Mouse (Mus musculus): Measurements from ENCODE around the gene Tmub2.

DNA sequence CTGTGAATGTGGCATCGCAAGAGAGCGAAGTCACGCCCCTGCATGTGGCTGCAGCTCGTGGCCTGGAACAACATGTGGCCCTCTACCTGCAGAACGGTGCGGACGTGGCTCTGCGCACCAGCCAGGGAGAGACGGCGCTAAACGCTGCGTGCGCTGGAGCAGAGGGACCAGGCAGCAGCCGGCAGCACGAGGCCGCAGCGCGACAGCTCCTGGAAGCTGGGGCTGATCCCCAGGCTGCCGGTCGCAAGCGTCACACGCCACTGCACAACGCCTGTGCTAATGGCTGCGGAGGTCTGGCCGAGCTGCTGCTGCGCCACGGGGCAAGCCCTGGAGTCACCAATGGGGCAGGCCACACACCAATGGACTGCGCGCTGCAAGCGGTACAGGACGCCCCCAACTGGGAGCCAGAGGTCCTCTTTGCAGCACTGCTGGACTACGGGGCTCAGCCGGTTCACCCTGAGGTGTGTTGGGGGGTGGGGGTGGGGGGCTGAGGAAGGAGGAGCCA, 8.3 kb upstream of the Tmub2 start:
- no peak for TF ChIP-seq GATA1 (IDR thresholded peaks at IDR 0.05; ENCODE audit: low read length)
- TF ChIP-seq TAL1 (IDR thresholded peaks at IDR 0.05; ENCODE audit: low read length) = no peak

Data from erythroblast, embryonic 14.5 days (primary cell).